Mouse (Mus musculus): ENCODE measurements at regions not wholly inside any gene's neighbourhood (a gene's known extent, or its start where the extent isn't known, plus 50 kb on each side); places are given as distances from the start of the nearest gene placed in this dataset.
A peak's percentile ranks its signal among the peaks of the same experiment; 100 is the strongest.

GRCm38 (mm10) chr5:126324847-126325246 lies 793.3 kb downstream of the Tmem132b start:
- intact Hi-C loops (cut with DNase I), result no loop called here
- no peak for DNase-seq

- intact Hi-C loops (cut with DNase I), result no loop called here
- DNase-seq, result no peak
Measured at GRCm38 (mm10) chr5:126328276-126328675, 796.7 kb downstream of the Tmem132b start.

GRCm38 (mm10) chr5:126335091-126335490 lies 803.5 kb downstream of the Tmem132b start:
- intact Hi-C loops (cut with DNase I), result no loop called here
- DNase-seq, result no peak

GRCm38 (mm10) chr5:126335553-126336520 lies 804.3 kb downstream of the Tmem132b start:
- DNase-seq, result no peak
- intact Hi-C loops (cut with DNase I), result no loop called here

- no peak for DNase-seq
- intact Hi-C loops (cut with DNase I), result no loop called here
Measured at GRCm38 (mm10) chr5:126337884-126338283, 806.3 kb downstream of the Tmem132b start.

GRCm38 (mm10) chr5:126343570-126343969 lies 812.0 kb downstream of the Tmem132b start:
- intact Hi-C loops (cut with DNase I), result no loop called here
- no peak for DNase-seq

- no peak for DNase-seq
- intact Hi-C loops (cut with DNase I), result no loop called here
Measured at GRCm38 (mm10) chr5:126350936-126351335, 819.4 kb downstream of the Tmem132b start.

- intact Hi-C loops (cut with DNase I), result no loop called here
- no peak for DNase-seq
Measured at GRCm38 (mm10) chr5:126369436-126369835, 837.9 kb downstream of the Tmem132b start.

- DNase-seq, result no peak
- intact Hi-C loops (cut with DNase I), result no loop called here
Measured at GRCm38 (mm10) chr5:126392306-126392705, 849.3 kb upstream of the Tmem132c start.

GRCm38 (mm10) chr5:126395331-126395730 lies 846.3 kb upstream of the Tmem132c start:
- intact Hi-C loops (cut with DNase I), result no loop called here
- peak; percentile 17 for DNase-seq

- intact Hi-C loops (cut with DNase I), result no loop called here
- no peak for DNase-seq
Measured at GRCm38 (mm10) chr5:126431748-126432147, 809.9 kb upstream of the Tmem132c start.

GRCm38 (mm10) chr5:126438696-126439095 lies 802.9 kb upstream of the Tmem132c start:
- intact Hi-C loops (cut with DNase I), result no loop called here
- DNase-seq, result no peak

GRCm38 (mm10) chr5:126440516-126440915 lies 801.1 kb upstream of the Tmem132c start:
- DNase-seq, result no peak
- intact Hi-C loops (cut with DNase I), result no loop called here

GRCm38 (mm10) chr5:126475761-126476160 lies 765.8 kb upstream of the Tmem132c start:
- no peak for DNase-seq
- intact Hi-C loops (cut with DNase I), result no loop called here

- DNase-seq, result no peak
- intact Hi-C loops (cut with DNase I), result no loop called here
Measured at GRCm38 (mm10) chr5:126522076-126522475, 719.5 kb upstream of the Tmem132c start.

GRCm38 (mm10) chr5:126525863-126526262 lies 715.7 kb upstream of the Tmem132c start:
- intact Hi-C loops (cut with DNase I), result no loop called here
- no peak for DNase-seq

GRCm38 (mm10) chr5:126530806-126531527 lies 710.6 kb upstream of the Tmem132c start:
- no peak for DNase-seq
- intact Hi-C loops (cut with DNase I), result no loop called here

GRCm38 (mm10) chr5:126531528-126531894 lies 710.1 kb upstream of the Tmem132c start:
- intact Hi-C loops (cut with DNase I), result no loop called here
- no peak for DNase-seq

- DNase-seq, result no peak
- intact Hi-C loops (cut with DNase I), result no loop called here
Measured at GRCm38 (mm10) chr5:126531975-126532374, 709.6 kb upstream of the Tmem132c start.

GRCm38 (mm10) chr5:126538072-126538471 lies 703.5 kb upstream of the Tmem132c start:
- intact Hi-C loops (cut with DNase I), result no loop called here
- no peak for DNase-seq

GRCm38 (mm10) chr5:126544261-126544976 lies 697.2 kb upstream of the Tmem132c start:
- intact Hi-C loops (cut with DNase I), result no loop called here
- peak; percentile 67 for DNase-seq
